Mouse (Mus musculus) mature B cell (primary cell): ENCODE measurements around the gene Cobll1.

ENCODE experiments used
- in situ Hi-C: fragments of 300-500 bp; cut with MboI; formaldehyde crosslinking; loops from 2 replicates; pipeline ENCODE4 v1.14.3; 2019

The Cobll1 gene

DNA sequence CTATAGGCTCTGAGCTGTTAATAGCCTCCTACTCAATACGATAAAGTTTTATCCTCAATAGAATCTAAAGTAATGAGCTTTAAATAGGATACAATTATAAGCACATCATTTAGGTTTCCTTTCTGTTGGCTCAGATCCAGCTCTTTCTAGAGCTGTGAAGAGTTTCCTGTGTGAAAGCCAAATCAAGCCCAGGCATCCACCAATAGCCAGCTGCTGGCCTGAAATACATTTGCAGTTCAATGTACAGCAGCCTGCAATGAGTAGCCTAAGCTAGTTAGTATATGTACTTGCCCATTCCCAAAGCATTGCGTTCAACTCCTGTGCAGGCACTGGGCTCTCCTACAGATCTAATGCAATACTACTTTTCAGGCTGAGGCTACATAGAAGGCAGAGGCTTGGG lies 145.2 kb downstream of the Cobll1 start:
- in situ Hi-C loops, result no loop called here

GRCm38 (mm10) chr2:65090986-65091385 lies 148.2 kb downstream of the Cobll1 start:
- in situ Hi-C loops, result no loop called here

- in situ Hi-C loops, result no loop called here
Measured at GRCm38 (mm10) chr2:65087197-65087596, 152.0 kb downstream of the Cobll1 start.

- in situ Hi-C loops, result no loop called here
Measured at GRCm38 (mm10) chr2:65083411-65083810, 155.8 kb downstream of the Cobll1 start.

GRCm38 (mm10) chr2:65077544-65077943 lies 161.7 kb downstream of the Cobll1 start:
- in situ Hi-C loops, result no loop called here

- in situ Hi-C loops, result no loop called here
Measured at GRCm38 (mm10) chr2:65075840-65076239, 163.4 kb downstream of the Cobll1 start.

GRCm38 (mm10) chr2:65075431-65075830 lies 163.8 kb downstream of the Cobll1 start:
- in situ Hi-C loops, result no loop called here

- in situ Hi-C loops, result no loop called here
Measured at GRCm38 (mm10) chr2:65072205-65072604, 167.0 kb downstream of the Cobll1 start.

DNA sequence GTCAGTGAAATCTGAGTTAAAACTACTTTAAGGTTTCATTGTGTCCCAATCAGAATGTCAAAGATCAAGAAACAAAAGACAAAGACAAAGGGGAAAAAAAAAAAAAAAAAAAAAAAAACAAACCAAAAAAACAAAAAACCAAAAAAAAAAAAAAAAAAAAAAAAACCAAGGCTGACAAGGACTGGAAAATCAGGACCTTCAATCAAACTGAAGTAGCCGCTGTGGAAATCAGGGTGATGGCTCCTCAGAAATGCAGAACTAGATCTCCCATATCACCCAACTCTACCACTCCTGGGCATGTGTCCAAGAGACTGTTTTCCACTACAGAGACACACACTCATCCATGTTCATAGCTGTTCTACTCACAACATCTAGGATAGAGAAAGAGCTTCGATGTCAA lies 185.4 kb downstream of the Cobll1 start:
- in situ Hi-C loops, result no loop called here

- in situ Hi-C loops, result no loop called here
Measured at GRCm38 (mm10) chr2:65052191-65053012, 186.8 kb downstream of the Cobll1 start.

DNA sequence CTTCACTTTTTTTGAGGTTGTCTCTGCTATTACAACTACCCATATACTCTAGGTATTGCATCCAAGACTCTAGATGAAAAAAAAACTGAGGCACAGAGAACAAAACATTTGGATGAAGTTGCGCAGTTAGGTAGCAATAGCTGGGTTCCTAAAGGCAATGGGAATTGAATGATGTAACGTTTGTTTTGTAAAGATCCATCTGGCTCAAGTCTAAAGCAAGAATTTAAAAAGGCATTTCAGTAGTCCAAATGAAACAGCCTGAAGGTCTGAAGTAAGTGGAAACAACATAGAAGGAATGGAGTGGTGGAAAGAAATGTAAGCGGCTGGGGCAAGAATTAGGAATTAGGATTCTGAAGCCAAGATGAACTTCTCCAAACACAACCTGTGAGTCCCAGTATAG lies 188.4 kb downstream of the Cobll1 start:
- in situ Hi-C loops, result no loop called here

DNA sequence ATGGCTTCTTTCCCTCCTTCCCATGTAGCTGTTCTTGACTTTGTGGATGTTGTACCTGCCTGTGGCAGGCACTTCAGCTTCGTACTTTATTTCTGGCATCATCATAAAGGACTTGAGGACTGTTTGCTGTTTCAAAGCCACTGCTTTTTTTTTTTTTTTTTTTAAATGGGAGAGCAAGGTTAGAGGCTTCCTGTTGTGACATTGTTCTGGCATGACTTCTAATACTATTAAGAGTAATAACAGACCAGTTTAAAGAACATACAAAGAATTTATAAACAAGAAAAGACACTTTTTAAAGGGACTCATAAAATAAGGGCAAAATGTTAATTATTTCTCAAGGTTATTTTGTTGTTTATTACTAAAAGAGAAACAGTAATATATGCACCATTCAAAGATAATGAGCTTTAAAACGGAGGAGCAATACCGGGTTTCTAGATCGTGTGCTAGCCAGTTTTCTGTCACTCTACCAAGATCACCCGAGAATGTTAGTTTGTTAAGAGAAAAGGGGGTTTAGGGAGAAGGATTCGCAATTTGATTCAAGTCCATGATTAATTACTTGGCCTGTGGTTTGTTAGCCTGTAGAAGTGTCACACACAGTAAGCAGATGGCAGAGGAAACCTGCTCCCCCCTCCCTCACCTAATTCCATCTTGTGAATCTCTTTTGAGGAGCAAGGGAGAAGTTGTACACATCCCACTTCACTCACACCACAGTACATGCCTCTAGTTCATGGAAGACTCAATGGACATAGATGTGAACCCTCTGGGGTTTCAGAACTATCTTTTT lies 190.8 kb downstream of the Cobll1 start:
- in situ Hi-C loops, result no loop called here
